ENCODE assay signal across 8 mouse cellular contexts in the genomic region with DNA sequence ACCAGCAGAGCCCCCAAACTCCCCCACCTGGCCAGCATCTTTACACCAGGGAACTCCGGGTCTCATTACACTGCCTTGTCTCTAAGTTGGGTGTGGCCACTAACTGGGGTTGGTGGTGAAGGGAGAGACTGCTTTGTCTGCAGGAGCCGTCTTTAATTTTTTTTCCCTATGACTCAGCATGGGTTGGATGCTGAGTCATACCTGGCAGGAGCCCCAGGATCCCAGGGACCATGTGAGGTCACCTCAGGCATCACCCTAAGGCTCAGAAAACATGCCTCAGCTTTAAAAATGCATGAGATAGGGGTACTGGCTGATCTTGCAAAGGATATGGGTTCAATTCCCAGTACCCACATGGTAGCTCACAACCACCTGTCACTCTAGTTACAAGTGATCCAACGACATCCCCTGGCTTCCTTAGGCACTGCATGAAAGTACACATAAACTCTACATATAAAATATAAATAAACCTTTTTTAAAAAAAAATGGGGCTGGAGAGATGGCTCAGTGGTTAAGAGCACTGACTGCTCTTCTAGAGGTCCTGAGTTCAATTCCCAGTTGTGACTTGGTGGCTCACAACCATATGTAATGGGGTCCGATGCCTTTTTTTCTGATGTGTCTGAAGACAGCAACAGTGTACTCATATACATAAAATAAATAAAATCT. TPM values are rescaled to one million over a fixed set of nuclear protein-coding genes. Genes with fewer than 3 reads are reported as not detected.
DNase-seq lines count a peak whose midpoint lies in the region; ATAC-seq lines count a peak whose summit lies in the region.

No protein-coding gene starts in this region.

- ATAC-seq in common myeloid progenitor, adult 5-6 weeks (replicated peaks; ENCODE audit: low read depth, poor library complexity, severe bottlenecking) = peak; percentile 22; the same call in 1 of the 2 replicates

- DNase-seq in adrenal gland, adult (ENCODE audit: inconsistent age in 2 of 2, low spot score in 1 of 2) = peak; percentile 90 to 95
- no peak for DNase-seq in adrenal gland, postnatal 4 days (ENCODE audit: low spot score in 2 of 2)
- DNase-seq in 3134 (ENCODE audit: extremely low read depth, insufficient read length, low spot score) (peak; percentile 79), NIH3T3 (ENCODE audit: low read depth) (peak; percentile 95)
- no peak for DNase-seq in layer of hippocampus, adult 8-10 months (ENCODE audit: low spot score in 2 of 2)
- no peak for DNase-seq in cerebellum, postnatal 36 days
- DNase-seq in ovary, postnatal 14 days (ENCODE audit: low spot score) = no peak

RNA-seq across cellular contexts. Expression of a gene that starts 50.2 kb away (rescaled TPM):
- 10 to 100 TPM; 12.5 to 13.3 TPM for total RNA-seq in adrenal gland, postnatal 4 days (2021)
- total RNA-seq in common myeloid progenitor, adult 5-6 weeks (2017) = 1.2 and 3.3 TPM in 2 replicates
- total RNA-seq in layer of hippocampus, adult 8-10 months (2022) = 10 to 100 TPM; 18.0 to 21.1 (median 19.8) TPM

RNA-seq across cellular contexts. Expression of a gene that starts 52.1 kb away (rescaled TPM):
- 1 to 10 TPM; 1.2 to 1.8 TPM for total RNA-seq in adrenal gland, postnatal 4 days (2021)
- 0.09 and 1.1 TPM in 2 replicates for total RNA-seq in common myeloid progenitor, adult 5-6 weeks (2017)
- 1 to 10 TPM; 1.9 to 4.6 (median 2.4) TPM for total RNA-seq in layer of hippocampus, adult 8-10 months (2022)

RNA-seq across cellular contexts. Expression of a gene that starts 59.9 kb away (rescaled TPM):
- 1 to 10 TPM; 1.6 to 1.9 TPM for total RNA-seq in adrenal gland, postnatal 4 days (2021)
- 1.2 and 2.2 TPM in 2 replicates for total RNA-seq in common myeloid progenitor, adult 5-6 weeks (2017)
- 1 to 10 TPM in 3 of 4 experiments, under 1 TPM in 1; 0.59 to 1.5 (median 1.3) TPM for total RNA-seq in layer of hippocampus, adult 8-10 months (2022)

Comparison
In these comparisons a context has a peak if more than half of its experiments do, and no peak if none do; other contexts are left out.
1. DNase-seq: peak in adrenal gland, adult (2 of 2), 3134 (single experiment) and NIH3T3 (single experiment); none in adrenal gland, postnatal 4 days (0 of 2), layer of hippocampus, adult 8-10 months (0 of 2), cerebellum, postnatal 36 days (0 of 2) and ovary, postnatal 14 days (single experiment).